Mouse (Mus musculus): ENCODE results near the gene Otub1.
A peak's percentile ranks its signal among the peaks of the same experiment; 100 is the strongest.

Otub1 gene

GRCm38 (mm10) chr19:7187157-7187556 is 19.0 kb downstream of the Otub1 start:
- no peaks in the 10 kb centered on the region for H3K9me3 ChIP-seq (ENCODE audit: low read length)
- H3K4me3 ChIP-seq (replicated peaks; ENCODE audit: low read length) = 0 out of 2 replicates have a peak overlapping the region, but pooled peaks have one; percentile 10
- H3K27me3 ChIP-seq (ENCODE audit: insufficient read depth, low read length) = peaks cover 53% of the 10 kb centered on the region
- H3K4me1 ChIP-seq (replicated peaks; ENCODE audit: low read depth, low read length) = peaks cover 74% of the 10 kb centered on the region
- no peaks in the 10 kb centered on the region for H3K36me3 ChIP-seq (ENCODE audit: insufficient read depth, low read length)
- TF ChIP-seq NANOG (IDR thresholded peaks at IDR 0.05; ENCODE audit: borderline replicate concordance, low read length) (no peak), CTCF (conservative IDR thresholded peaks at IDR 0.05; ENCODE audit: low read length) (no peak), POU5F1 (IDR thresholded peaks at IDR 0.05; ENCODE audit: borderline replicate concordance, low read length) (no peak)

- TF ChIP-seq NANOG (IDR thresholded peaks at IDR 0.05; ENCODE audit: borderline replicate concordance, low read length) (no peak), CTCF (conservative IDR thresholded peaks at IDR 0.05; ENCODE audit: low read length) (no peak), POU5F1 (IDR thresholded peaks at IDR 0.05; ENCODE audit: borderline replicate concordance, low read length) (no peak)
- Histone ChIP-seq H3K4me3 (replicated peaks; ENCODE audit: low read length) (peak overlapping the region; percentile 70), H3K9me3 (ENCODE audit: low read length) (no peaks in the 10 kb centered on the region), H3K27me3 (ENCODE audit: insufficient read depth, low read length) (peaks cover 65% of the 10 kb centered on the region), H3K36me3 (ENCODE audit: insufficient read depth, low read length) (no peaks in the 10 kb centered on the region), H3K4me1 (replicated peaks; ENCODE audit: low read depth, low read length) (peaks cover 78% of the 10 kb centered on the region)
Measured at GRCm38 (mm10) chr19:7185715-7186291, 20.3 kb downstream of the Otub1 start.

- H3K36me3 ChIP-seq (ENCODE audit: insufficient read depth, low read length) = no peaks in the 10 kb centered on the region
- H3K4me3 ChIP-seq (replicated peaks; ENCODE audit: low read length) = peak overlapping the region; percentile 70; the same call in 1 of the 2 replicates
- peaks cover 68% of the 10 kb centered on the region for H3K27me3 ChIP-seq (ENCODE audit: insufficient read depth, low read length)
- H3K4me1 ChIP-seq (replicated peaks; ENCODE audit: low read depth, low read length) = peaks cover 85% of the 10 kb centered on the region
- H3K9me3 ChIP-seq (ENCODE audit: low read length) = no peaks in the 10 kb centered on the region
- TF ChIP-seq NANOG (IDR thresholded peaks at IDR 0.05; ENCODE audit: borderline replicate concordance, low read length) (no peak), POU5F1 (IDR thresholded peaks at IDR 0.05; ENCODE audit: borderline replicate concordance, low read length) (no peak), CTCF (conservative IDR thresholded peaks at IDR 0.05; ENCODE audit: low read length) (no peak)
Measured at GRCm38 (mm10) chr19:7185059-7185458, 21.1 kb downstream of the Otub1 start.

- TF ChIP-seq POU5F1 (IDR thresholded peaks at IDR 0.05; ENCODE audit: borderline replicate concordance, low read length) (no peak), NANOG (IDR thresholded peaks at IDR 0.05; ENCODE audit: borderline replicate concordance, low read length) (no peak)
- H3K27me3 ChIP-seq (ENCODE audit: insufficient read depth, low read length) = peaks cover 77% of the 10 kb centered on the region
- H3K36me3 ChIP-seq (ENCODE audit: insufficient read depth, low read length) = no peaks in the 10 kb centered on the region
- H3K9me3 ChIP-seq (ENCODE audit: low read length) = no peaks in the 10 kb centered on the region
- H3K4me1 ChIP-seq (replicated peaks; ENCODE audit: low read depth, low read length) = peaks cover 86% of the 10 kb centered on the region
- H3K4me3 ChIP-seq (replicated peaks; ENCODE audit: low read length) = no peak overlapping the region
Measured at GRCm38 (mm10) chr19:7183419-7183818, 22.7 kb downstream of the Otub1 start.

- Histone ChIP-seq H3K4me1 (replicated peaks; ENCODE audit: low read depth, low read length) (peaks cover 84% of the 10 kb centered on the region), H3K9me3 (ENCODE audit: low read length) (no peaks in the 10 kb centered on the region), H3K4me3 (replicated peaks; ENCODE audit: low read length) (peak overlapping the region; percentile 53), H3K36me3 (ENCODE audit: insufficient read depth, low read length) (no peaks in the 10 kb centered on the region), H3K27me3 (ENCODE audit: insufficient read depth, low read length) (peaks cover 76% of the 10 kb centered on the region)
- TF ChIP-seq NANOG (IDR thresholded peaks at IDR 0.05; ENCODE audit: borderline replicate concordance, low read length) (no peak), CTCF (conservative IDR thresholded peaks at IDR 0.05; ENCODE audit: low read length) (no peak), POU5F1 (IDR thresholded peaks at IDR 0.05; ENCODE audit: borderline replicate concordance, low read length) (no peak)
Measured at GRCm38 (mm10) chr19:7182273-7182949, 23.7 kb downstream of the Otub1 start.

- H3K4me3 ChIP-seq (replicated peaks; ENCODE audit: low read length) = no peak overlapping the region
- no peaks in the 10 kb centered on the region for H3K9me3 ChIP-seq (ENCODE audit: low read length)
- H3K27me3 ChIP-seq (ENCODE audit: insufficient read depth, low read length) = peaks cover 75% of the 10 kb centered on the region
- no peaks in the 10 kb centered on the region for H3K36me3 ChIP-seq (ENCODE audit: insufficient read depth, low read length)
- H3K4me1 ChIP-seq (replicated peaks; ENCODE audit: low read depth, low read length) = peaks cover 79% of the 10 kb centered on the region
- no peak for TF ChIP-seq POU5F1 (IDR thresholded peaks at IDR 0.05; ENCODE audit: borderline replicate concordance, low read length)
- TF ChIP-seq NANOG (IDR thresholded peaks at IDR 0.05; ENCODE audit: borderline replicate concordance, low read length) = no peak
- TF ChIP-seq CTCF (conservative IDR thresholded peaks at IDR 0.05; ENCODE audit: low read length) = no peak
Measured at GRCm38 (mm10) chr19:7181496-7181895, 24.6 kb downstream of the Otub1 start.

- no peak overlapping the region for H3K4me3 ChIP-seq (replicated peaks; ENCODE audit: low read length)
- H3K4me1 ChIP-seq (replicated peaks; ENCODE audit: low read depth, low read length) = peaks cover 79% of the 10 kb centered on the region
- H3K27me3 ChIP-seq (ENCODE audit: insufficient read depth, low read length) = peaks cover 71% of the 10 kb centered on the region
- no peaks in the 10 kb centered on the region for H3K9me3 ChIP-seq (ENCODE audit: low read length)
- TF ChIP-seq POU5F1 (IDR thresholded peaks at IDR 0.05; ENCODE audit: borderline replicate concordance, low read length) = no peak
- TF ChIP-seq CTCF (conservative IDR thresholded peaks at IDR 0.05; ENCODE audit: low read length) = no peak
- TF ChIP-seq NANOG (IDR thresholded peaks at IDR 0.05; ENCODE audit: borderline replicate concordance, low read length) = no peak
- H3K36me3 ChIP-seq (ENCODE audit: insufficient read depth, low read length) = no peaks in the 10 kb centered on the region
Measured at GRCm38 (mm10) chr19:7180756-7181405, 25.2 kb downstream of the Otub1 start.

- TF ChIP-seq NANOG (IDR thresholded peaks at IDR 0.05; ENCODE audit: borderline replicate concordance, low read length) (no peak), CTCF (conservative IDR thresholded peaks at IDR 0.05; ENCODE audit: low read length) (no peak), POU5F1 (IDR thresholded peaks at IDR 0.05; ENCODE audit: borderline replicate concordance, low read length) (no peak)
- H3K4me1 ChIP-seq (replicated peaks; ENCODE audit: low read depth, low read length) = peaks cover 80% of the 10 kb centered on the region
- H3K36me3 ChIP-seq (ENCODE audit: insufficient read depth, low read length) = no peaks in the 10 kb centered on the region
- peaks cover 62% of the 10 kb centered on the region for H3K27me3 ChIP-seq (ENCODE audit: insufficient read depth, low read length)
- H3K4me3 ChIP-seq (replicated peaks; ENCODE audit: low read length) = no peak overlapping the region
- no peaks in the 10 kb centered on the region for H3K9me3 ChIP-seq (ENCODE audit: low read length)
Measured at GRCm38 (mm10) chr19:7178841-7179452, 27.2 kb downstream of the Otub1 start.
